Mouse (Mus musculus): ENCODE measurements around the gene Edar. TPM values are rescaled to one million over a fixed set of nuclear protein-coding genes. Genes with fewer than 3 reads are reported as not detected.
"Not testable (repeated sequence)": the region's sequence is repeated elsewhere in the genome, so short reads cannot be mapped to it uniquely, and the experiment has no call there.

The Edar gene
- under 1 TPM; 0.20 TPM for total RNA-seq (2021)
- long read RNA-seq, experiment 1: 0 reads
- long read RNA-seq, experiment 2: 0 reads

GRCm38 (mm10) chr10:58675533-58675932, at the start of gene Edar:
Gene Edar, minus strand, starts transcription at chr10:58675654.
- peak; percentile 85 to 92 for DNase-seq

GRCm38 (mm10) chr10:58718110-58718509, 42.7 kb upstream of the Edar start, which contains the start of gene Gm17542:
Gene Gm17542, minus strand, starts transcription at chr10:58718210.
- DNase-seq: not testable (repeated sequence)

DNA sequence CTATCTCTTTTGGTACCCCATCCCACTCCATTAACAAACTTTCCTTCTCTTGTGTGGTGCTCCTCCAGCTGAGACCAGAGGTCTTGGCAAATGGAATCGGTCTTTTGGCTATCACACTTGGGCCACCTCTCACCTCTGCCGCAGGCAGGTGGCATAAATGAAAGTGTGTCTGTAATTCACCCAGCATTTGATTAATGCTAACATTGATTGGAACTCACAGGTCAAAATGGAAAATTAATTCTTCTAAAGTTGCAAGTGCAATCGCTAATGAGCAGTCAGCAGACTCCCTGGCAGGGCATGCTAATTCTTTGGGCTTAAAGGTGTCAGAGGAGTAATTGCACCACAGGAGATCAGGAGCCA, 39.3 kb upstream of the Edar start:
- DNase-seq: no peak

DNA sequence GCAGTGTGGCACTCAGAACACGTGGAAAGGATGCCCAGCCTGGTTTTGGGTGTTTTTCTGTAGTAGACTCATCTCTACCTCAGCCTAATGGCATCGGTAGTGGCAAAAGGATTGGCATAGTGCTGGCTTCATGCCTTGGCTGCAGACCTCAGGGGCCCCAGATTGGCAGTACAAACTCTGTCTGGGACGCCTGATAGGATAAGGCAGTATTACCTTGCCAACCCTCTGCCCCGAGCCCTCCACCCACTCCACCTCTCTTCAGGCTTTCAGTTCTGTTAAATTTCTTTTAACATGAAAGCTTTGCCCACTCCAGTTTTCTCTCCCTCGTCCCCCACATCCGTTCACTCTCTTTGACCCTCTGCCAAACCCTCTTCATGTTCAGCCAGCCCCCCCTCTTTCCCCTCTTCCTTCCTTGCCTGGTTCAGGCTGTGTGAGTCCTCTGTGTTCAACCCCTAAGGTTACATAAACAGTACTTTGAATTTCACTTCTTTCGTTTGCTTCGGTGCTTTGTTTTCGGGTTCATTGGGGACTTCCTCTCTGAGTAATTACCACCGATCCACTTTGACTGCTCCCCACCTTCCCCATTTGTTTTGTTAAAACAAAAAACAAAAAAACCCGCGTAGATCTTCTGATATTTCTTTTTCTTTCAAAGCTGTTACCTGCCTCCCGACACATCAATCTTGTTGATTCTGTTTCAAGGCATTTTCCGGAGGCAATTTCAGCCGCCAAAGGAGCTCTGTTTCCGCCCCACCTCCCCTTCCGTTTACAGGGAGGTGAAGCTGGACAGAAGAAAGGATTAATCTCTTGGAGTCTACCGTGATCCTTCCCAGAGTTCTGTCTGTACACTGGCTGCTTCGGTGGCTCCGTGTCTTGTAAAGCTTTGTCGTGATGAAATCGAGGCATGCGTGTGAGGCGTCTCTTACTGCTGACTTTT, 38.7 kb upstream of the Edar start:
- peak in 1 of 2 experiments; percentile 14 for DNase-seq

- no peak for DNase-seq
These were observed 37.8 kb upstream of the Edar start for GRCm38 (mm10) chr10:58713225-58713624.

- DNase-seq: peak in 1 of 2 experiments; percentile 12
These were observed 33.6 kb upstream of the Edar start for GRCm38 (mm10) chr10:58709021-58709420.

GRCm38 (mm10) chr10:58700578-58700977, 25.1 kb upstream of the Edar start:
- DNase-seq: no peak

GRCm38 (mm10) chr10:58700160-58700559, 24.7 kb upstream of the Edar start:
- DNase-seq: no peak

- no peak for DNase-seq
These were observed 23.5 kb upstream of the Edar start for GRCm38 (mm10) chr10:58698955-58699354.

- DNase-seq: no peak
These were observed 15.6 kb upstream of the Edar start for GRCm38 (mm10) chr10:58691051-58691450.

- DNase-seq: no peak
These were observed 3.8 kb upstream of the Edar start for GRCm38 (mm10) chr10:58679298-58679697.

GRCm38 (mm10) chr10:58673278-58674061, 2.0 kb downstream of the Edar start:
- DNase-seq: peak; percentile 84 to 90

DNA sequence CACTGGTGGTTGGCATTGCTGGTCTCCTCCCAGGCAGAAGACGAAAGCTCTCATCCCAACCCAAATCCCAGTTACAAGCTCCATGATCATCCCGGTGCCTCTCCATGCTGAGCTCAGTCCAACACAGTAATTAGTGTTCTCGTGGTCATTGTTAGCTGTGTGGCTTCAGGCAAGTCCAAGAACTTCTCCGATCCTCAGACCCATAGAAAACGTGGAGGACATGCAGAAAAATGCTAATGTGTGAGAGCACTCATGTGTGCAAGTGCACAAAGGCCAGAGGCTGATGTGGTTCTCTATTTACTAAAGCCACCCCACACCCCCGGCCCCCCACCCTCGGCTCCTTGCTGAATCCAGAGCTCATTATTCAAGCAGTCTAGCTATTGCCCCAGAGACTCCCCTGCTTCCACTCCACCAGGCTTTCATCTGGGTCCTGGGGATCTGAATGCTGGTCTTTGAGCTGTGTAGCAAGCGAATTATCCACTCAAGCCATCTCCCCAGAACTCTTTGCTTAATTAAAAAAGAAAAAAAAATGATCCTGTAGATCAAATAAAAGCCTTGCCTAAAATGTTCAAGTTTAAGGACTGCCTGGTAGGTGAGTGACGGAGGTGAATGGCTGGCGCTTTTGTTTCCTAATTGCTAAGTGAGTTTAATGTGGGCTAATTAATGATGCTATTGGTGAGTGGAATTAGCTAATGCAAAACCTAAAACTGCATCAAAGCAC, 2.7 kb downstream of the Edar start:
- DNase-seq: no peak

- peak in 1 of 2 experiments; percentile 36 for DNase-seq
These were observed 11.6 kb downstream of the Edar start for GRCm38 (mm10) chr10:58663868-58664267.

DNA sequence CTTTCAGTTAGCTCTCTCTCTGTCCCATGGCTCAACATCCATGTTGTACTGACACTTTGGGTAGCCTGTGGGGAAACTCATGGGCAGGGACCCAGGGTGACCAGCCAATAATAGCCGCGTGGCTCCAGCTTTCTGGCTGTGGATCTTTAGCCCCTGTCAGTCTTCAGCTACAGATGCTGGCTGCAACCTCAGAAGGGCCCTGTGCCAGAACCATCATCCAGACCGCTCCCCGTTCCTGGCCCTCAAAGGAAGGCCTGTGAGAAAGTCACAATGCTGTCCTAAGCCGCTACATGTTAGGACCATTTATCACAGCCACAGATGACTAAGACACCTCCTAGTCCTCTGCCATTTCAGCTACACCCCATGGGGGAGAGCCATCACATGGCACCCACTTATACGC, 12.0 kb downstream of the Edar start:
- peak in 1 of 2 experiments; percentile 44 for DNase-seq

DNA sequence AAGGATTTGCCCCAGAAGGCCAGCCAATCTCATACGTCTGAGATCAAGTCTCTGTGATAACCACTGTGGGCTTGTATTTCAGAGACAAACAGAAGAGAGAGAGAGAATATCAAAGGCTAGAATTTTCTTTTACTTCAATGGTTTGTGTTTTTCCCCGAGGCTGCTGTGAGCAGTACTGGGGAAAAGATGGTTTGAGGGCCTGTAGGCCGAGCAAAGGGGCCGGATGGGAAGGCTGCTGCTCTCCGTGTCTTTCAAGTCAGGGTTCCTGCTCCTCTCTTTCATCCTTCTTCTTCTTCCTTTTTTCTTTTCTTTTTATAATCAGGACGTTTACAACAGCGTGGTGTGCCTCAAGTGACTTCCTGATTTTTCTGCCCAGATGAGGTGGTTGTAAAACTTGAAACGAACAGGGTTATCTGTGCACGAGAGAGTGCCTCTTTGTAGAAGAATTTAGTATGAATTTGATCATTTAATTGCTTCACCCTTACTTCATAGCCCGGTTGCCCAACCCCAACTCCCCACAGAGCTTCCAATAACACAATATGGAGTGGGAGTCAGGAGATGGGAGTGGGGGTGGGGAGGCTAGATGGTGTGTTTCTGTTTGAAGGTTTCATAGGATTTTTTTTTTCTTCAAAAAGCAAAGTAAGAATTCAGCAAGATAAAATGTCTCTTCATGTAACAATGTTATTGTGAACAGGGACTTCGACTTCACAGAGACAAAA, 16.0 kb downstream of the Edar start:
- no peak for DNase-seq

- DNase-seq: peak in 1 of 2 experiments; percentile 20
These were observed 17.7 kb downstream of the Edar start for GRCm38 (mm10) chr10:58657731-58658130.

DNA sequence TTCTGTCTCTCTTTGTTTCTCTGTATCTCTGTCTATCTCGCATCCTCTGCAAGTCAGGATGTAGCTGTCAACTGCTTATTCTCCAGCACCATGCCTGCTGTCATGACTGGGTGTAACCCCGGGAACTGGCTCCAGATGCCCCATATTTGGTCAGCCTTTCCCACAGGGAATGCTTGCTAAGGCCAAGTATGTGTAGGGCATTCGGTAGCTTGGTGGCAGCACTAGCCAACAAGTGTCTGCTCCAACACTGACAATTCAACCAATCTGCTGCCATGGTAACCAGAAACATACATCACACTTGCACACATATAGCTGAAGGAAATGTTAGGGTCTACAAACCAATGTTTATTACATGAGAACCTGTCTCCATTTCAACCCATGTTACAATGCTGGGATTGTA, 21.8 kb downstream of the Edar start:
- no peak for DNase-seq

DNA sequence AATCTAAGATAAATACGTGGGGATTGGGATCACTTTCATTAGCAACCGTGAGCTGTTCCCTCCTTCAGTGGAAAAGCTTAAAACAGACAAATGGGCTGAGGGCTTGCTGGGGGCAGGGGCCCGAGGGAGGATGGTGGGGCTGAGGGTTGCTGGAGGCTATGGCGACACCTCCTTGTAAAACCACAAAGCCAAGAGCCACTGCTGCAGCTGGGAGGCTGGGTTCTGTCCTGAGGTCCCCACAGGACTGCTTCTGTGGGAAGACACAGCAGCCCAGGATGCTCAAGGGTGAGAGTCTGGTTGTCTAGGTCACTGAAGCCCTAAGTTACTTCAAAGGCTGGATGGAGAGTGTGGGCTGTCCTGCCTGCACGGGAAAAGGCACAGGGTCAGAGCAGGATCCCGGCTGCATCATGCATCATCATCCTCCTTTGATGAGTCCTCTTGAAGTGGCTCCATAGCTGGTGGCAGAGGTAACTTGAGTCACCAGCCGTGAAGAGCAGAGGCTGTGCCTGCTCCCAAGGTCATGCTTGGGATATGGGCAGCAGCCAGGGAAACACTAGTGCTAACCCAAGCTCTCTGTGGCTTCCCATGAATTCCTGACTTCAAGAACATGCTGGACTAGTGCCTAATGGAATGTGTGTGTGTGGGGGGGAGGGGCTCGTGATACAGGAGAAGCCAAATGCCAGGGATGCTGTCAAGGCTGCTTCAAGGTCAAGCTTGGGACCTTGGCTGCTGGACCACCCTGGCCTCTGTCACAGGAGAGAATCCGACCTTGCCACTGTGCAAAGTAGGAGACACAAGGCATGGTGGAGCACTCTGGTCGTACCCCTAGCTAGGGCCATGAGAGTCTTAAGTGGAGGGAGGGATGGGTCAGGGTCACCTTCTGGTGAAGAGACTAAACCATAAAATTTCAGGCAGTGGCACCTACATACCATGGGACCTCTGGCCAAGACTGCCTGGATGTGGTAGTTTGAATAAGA, 22.7 kb downstream of the Edar start:
- DNase-seq: peak; percentile 55 to 73

DNA sequence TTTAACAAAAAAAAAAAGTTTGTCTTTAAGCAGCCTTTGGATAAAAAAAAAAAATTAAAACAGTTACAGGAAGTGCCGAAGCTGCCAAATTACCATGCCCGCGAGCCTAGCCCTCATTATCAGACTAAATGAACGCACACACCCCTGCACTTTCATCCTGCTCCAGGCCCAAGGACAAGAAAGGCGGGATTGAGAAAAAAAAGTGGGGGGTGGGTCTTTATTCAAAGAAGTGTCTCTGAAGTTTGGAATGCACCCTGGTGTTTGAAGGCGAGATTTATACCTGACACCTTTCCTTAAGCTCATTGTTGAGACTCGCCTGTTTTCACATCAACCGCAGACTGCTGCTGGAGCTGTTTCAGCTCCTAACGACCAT, 23.4 kb downstream of the Edar start:
- DNase-seq: no peak

Measured in adrenal gland, postnatal 36 days (tissue).